Mouse (Mus musculus) testis, adult 2 months (tissue): ENCODE results near the gene Aqp8.

Experiments used
- CTCF ChIP-seq: fragments of 200-500 bp; IDR thresholded peaks from 2 replicates; pipeline ENCODE4 v1.5.1; 2012; ENCODE audit warnings: low read depth, mild to moderate bottlenecking, inconsistent platforms, low read length, moderate library complexity; ENCODE audit not compliant: control insufficient read depth, insufficient read depth, insufficient replicate concordance
- POLR2A ChIP-seq: fragments of 200-500 bp; IDR thresholded peaks from 2 replicates; pipeline ENCODE4 v1.6.1; 2012; ENCODE audit warnings: low read depth, mild to moderate bottlenecking, inconsistent platforms, low read length, moderate library complexity; ENCODE audit not compliant: control insufficient read depth

GRCm38 (mm10) chr7:123503358-123503757 lies 41.3 kb downstream of the Aqp8 start:
- TF ChIP-seq CTCF (no peak), POLR2A (no peak)
